Mouse (Mus musculus) adrenal gland, adult 2 months (tissue): ENCODE measurements around the gene Fam114a1. TPM values are rescaled to one million over a fixed set of nuclear protein-coding genes. Genes with fewer than 3 reads are reported as not detected.

Source experiments
- DNase-seq: peaks from one replicate; pipeline ENCODE4 v3.0.0; 2021
- long read RNA-seq: library from polyadenylated mRNA; stranded (forward); transcript quantifications from one replicate; pipeline ENCODE4 v2.0.0, GENCODE M21; 2021
- polyA plus RNA-seq: library from polyadenylated mRNA; depleted of rRNA; stranded (reverse); fragments of >200 nt; gene quantifications from 2 replicates; pipeline ENCODE4 v1.2.3, GENCODE M21; 2012; rRNA removed
- total RNA-seq, 2 experiments: library from RNA; stranded (reverse); gene quantifications; 2 replicates each; pipeline ENCODE4 v1.2.3; 2021

Gene Fam114a1
- total RNA-seq, result 10 to 100 TPM; 30.3 to 31.7 TPM
- 4.1 and 4.6 TPM in 2 replicates for polyA plus RNA-seq
- long read RNA-seq, transcript Fam114a1-201 (14 exons, 2,938 nt), result major isoform, 5 of 10 reads
- long read RNA-seq, partial matches to known transcripts, result 5 of 10 reads
- long read RNA-seq, other reads (novel, unspliced or antisense), result 0 of 10 reads

GRCm38 (mm10) chr5:64969861-64970771 lies at the start of gene Fam114a1:
Gene Fam114a1 (plus strand): TSS chr5:64970071.
- peak; percentile 92 for DNase-seq

- no peak for DNase-seq
Measured at GRCm38 (mm10) chr5:64922891-64923381, 46.9 kb upstream of the Fam114a1 start.

DNA sequence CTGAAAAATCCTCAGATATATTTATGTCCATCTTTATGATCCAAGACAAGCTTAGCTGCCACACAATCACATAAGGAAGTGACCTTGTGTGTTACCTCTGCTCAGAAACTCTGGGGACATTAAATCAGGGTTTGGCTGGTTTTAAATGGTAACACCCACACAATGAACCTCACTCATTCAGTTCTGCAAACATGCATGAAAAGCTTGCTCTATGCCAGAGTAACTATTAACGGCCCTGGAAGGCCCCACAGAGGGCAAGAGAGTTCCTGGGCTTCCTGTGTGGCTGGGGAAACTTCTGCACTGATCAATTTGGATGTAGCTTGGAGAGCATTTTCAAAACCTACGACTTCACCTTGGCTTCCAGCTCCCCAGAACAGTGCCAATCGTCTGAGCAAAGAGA lies 37.7 kb upstream of the Fam114a1 start:
- DNase-seq, result no peak

DNA sequence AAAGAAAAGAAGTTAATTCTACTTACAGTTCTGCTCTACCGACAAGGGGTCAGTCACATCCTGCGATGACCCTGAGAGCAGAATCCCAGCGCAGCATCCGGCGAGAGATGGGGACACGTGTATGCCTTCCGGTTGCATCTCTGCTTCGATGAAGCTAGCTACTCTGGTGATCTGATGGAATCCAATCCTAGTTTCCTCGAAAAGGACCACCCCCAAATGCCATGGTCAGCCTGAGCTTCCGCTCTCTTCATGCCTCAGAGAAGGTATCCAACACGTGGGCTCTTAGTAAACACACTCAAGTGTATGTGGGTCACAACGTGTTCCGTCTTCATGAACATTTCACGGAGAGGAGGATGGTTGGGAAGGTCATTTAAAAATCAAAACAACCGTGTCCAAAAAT lies 37.1 kb upstream of the Fam114a1 start:
- DNase-seq, result no peak

- DNase-seq, result no peak
Measured at GRCm38 (mm10) chr5:64951486-64951885, 18.4 kb upstream of the Fam114a1 start.

GRCm38 (mm10) chr5:64954931-64955330 lies 14.9 kb upstream of the Fam114a1 start:
- DNase-seq, result no peak

- no peak for DNase-seq
Measured at GRCm38 (mm10) chr5:64958991-64959842, 10.7 kb upstream of the Fam114a1 start.

- peak; percentile 42 for DNase-seq
Measured at GRCm38 (mm10) chr5:64959843-64960230, 10.0 kb upstream of the Fam114a1 start, which contains the start of gene Tlr6. Gene Tlr6 (minus strand): TSS chr5:64960097.

DNA sequence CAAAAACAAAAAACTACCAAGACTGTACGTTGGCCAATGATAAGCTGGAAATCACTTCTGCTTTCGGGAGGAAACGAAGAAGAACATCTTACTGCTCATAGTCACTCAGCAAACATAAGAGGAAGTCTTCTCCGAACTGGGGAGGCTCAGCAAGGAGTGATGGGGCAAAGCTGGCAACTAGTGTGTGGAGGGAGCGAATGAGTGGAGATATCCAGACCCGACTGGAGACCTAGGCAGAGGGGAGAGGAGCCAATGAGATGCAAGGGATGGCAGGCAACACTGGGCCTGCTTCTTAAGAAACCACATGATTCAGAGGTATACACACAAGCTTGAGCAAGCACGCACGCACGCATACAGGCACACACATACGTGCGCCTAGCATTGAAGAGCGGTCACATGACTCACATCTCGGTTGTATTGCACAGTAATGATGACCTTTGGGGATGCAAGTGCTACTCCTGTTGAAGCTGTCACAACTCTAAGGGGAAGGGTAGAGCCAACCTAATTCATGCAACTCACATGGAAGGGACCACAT lies 8.9 kb upstream of the Fam114a1 start:
- DNase-seq, result no peak

DNA sequence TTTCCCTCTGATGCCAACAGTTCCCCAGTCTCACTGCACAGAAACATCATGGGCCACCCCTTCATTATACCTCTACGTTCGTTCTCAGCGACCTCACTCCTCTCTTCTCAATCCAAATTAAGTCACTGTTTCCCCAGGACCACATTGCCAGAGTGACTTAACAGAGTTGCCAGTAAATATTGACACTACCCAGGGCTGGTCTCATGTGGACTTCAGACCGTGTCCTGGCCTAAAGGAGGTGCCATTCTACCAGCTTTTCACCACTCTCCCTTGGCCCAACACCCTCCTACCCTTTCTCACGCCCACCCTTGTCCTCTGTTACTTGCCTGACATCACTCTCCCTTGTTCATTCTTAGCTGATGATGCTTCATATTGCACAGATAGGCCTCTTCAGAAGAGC lies 6.6 kb upstream of the Fam114a1 start:
- DNase-seq, result no peak

GRCm38 (mm10) chr5:64963735-64964134 lies 6.1 kb upstream of the Fam114a1 start:
- DNase-seq, result no peak

GRCm38 (mm10) chr5:64968961-64969860 lies 660 bp upstream of the Fam114a1 start:
- DNase-seq, result peak; percentile 41

DNA sequence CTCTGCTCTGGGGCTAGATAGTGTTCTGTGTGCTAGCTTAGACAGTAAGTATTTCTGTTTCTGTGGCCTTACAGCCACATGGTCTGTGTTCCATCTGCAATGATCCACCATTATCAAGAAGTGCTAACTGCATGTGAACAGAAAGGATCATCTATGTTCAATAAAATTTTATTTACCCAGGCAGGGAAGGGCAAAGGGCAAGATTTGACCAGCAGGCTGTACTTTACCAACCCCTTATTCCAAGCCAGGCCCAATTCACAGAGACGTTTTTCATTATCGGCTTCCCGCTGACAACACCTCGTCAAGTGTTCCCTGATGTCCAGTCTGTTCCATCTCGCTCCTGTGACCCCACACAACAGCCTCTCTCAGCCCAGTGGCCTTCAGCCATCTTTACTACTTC lies 5.2 kb downstream of the Fam114a1 start:
- DNase-seq, result no peak

DNA sequence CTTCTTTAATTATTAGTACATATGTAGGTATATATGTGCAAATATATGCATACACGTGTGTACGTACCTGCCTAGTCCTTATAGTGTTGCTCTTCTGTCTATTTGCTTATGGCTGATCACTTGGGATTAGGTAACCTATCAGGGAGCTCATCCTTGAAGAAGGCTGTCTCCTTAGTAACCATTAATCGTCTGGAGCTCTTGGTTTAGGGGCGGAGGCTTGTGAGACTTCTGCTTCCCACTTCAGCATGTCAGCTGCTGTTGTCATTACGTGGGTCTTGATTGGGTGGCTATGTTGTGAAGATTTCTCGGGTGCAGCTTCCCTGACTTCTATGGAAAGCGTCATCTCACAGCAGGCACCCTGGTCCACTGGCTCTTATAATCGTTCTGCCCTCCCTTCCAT lies 7.3 kb downstream of the Fam114a1 start:
- no peak for DNase-seq

DNA sequence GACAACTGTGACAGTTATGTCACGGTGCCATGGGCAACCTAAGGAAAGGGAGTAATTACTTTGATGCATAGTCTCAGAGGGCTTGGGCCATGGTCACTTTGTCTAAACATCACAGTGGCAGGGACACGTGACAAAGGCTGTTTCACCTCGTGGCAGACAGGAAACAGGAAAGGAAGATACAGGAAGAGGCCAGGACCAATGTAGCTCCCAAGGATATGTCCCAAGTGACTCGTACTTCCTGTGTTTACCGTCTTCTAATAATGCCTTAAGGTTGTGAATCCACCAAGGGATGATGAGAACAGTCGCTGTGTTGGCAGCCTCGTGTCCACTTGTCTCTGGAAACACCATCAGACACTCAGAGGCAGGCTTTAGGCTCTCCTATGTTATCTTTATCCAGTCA lies 16.1 kb downstream of the Fam114a1 start:
- no peak for DNase-seq

DNA sequence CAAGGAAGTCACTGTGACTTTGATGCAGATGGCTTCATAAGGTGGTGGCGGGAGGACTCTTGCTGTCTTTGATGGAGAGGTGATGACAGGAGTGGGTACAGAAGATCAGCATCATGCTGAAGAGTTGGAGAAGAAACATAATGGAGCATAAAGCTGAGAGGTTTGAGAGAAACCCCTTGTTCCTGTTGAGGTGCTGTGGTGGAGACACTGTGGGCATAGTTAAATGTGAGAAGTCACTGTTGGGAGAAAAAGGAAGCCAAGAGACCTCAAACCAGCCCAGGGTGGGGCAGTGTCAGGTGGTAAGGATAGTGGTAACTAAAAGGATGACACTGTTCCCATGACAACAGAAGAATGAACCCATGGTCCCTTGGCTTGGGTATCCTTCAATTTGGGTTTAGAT lies 20.1 kb downstream of the Fam114a1 start:
- no peak for DNase-seq

DNA sequence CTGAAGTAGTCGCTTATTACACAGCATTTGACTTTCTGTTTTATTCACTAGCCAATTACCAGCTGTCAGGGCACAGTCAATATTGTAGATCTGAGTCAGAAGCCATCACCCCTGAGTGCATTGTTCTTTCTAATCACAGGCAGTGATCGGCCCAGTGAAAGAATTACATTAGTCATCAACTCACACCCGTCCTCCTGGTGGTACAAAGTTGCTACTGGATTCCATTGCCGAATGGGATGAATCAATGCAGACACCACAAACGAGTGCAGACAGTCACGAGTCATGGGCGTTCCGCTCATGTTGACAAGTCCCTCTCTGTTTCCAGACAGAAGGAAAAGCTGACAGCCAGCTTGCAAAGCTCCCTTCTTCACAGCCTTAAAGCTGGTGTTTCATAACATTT lies 22.7 kb downstream of the Fam114a1 start:
- DNase-seq, result no peak

- no peak for DNase-seq
Measured at GRCm38 (mm10) chr5:64995408-64995807, 25.5 kb downstream of the Fam114a1 start.

DNA sequence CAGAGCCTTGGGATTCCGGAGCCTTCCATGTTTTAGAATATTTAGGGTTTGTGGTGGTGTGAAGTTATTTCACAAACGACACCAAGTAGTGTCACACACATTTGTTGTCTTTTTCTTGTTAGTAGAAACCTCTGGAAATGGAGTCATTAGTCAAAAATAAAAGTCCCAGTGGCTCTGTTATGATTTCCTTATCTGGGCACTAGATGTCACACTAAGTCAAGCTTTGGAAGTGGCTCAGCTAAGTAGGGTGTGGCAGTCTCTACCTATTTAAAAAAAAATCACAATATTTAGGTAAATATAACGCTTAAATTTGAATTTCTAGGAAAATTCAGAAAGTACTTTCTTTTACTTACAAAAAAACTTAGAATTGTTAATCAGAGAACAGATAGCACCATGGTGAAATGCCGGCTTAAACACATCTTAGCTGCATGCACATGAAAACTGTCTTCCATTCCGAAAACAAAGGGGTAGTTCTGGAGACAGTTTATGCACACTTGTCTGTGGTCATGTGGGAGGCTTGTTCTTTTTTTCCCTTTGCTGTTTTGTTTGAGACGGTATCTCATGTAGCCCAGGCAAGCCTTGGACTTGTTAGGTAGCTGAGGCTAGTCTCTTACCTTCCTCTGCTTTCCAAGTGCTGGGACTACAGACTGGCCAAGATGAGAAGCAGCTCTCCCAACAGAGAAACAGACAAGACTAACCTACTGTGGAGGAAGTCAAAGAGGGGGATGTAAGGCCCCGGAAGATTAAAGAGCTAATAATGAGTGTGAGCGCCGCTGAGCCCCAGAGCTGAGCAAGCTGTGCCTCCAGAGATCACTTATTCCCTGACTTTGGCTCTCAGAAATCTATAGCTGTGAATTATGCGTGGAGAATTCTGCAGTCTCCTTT lies 33.3 kb downstream of the Fam114a1 start:
- no peak for DNase-seq

GRCm38 (mm10) chr5:65003946-65004535 lies 34.2 kb downstream of the Fam114a1 start:
- peak; percentile 62 for DNase-seq
